Mouse (Mus musculus): Measurements from ENCODE around the gene Fitm1. TPM values are rescaled to one million over a fixed set of nuclear protein-coding genes. Genes with fewer than 3 reads are reported as not detected.

Fitm1 gene
- total RNA-seq, 2 experiments from 2014 or later: not detected

GRCm38 (mm10) chr14:55592226-55592625, 16.8 kb downstream of the Fitm1 start:
- no peak for DNase-seq (ENCODE audit: low spot score in 2 of 2)

GRCm38 (mm10) chr14:55596036-55596690, 20.7 kb downstream of the Fitm1 start:
- DNase-seq (ENCODE audit: low spot score in 2 of 2): peak; percentile 44 to 53

DNA sequence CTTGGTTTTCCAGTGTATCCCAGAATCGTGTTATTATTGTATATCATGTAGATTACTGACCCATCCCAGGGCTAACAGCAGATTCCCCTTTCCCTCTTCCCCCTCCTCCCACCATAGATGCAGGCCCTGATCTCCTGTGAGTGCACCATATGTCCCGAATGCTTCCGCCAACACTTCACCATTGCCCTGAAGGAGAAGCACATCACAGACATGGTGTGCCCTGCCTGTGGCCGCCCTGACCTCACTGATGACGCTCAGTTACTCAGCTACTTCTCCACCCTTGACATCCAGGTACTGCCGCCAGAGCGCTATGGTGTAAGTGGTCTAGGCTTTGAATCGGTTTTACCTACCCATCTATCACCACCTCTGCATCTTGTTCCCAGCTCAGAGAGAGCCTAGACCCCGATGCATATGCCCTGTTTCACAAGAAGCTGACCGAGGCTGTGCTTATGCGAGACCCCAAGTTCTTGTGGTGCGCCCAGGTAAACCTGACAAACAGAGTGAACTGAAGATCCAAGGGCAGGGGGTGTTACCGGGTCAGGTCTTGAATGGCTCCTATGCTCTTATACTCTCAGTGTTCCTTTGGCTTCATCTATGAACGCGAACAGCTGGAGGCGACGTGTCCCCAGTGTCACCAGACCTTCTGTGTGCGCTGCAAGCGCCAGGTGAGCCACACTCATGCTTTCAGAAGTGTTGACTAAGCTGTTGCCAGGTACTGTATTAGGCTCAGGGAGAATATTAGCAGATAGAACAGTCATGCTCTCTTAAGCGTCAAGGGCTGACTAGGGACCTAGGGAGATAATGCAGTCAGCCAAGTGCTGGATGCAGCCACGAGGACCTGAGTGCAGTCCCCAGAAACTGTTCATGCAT, 23.3 kb downstream of the Fitm1 start:
- no peak for DNase-seq (ENCODE audit: low spot score in 2 of 2)

DNA sequence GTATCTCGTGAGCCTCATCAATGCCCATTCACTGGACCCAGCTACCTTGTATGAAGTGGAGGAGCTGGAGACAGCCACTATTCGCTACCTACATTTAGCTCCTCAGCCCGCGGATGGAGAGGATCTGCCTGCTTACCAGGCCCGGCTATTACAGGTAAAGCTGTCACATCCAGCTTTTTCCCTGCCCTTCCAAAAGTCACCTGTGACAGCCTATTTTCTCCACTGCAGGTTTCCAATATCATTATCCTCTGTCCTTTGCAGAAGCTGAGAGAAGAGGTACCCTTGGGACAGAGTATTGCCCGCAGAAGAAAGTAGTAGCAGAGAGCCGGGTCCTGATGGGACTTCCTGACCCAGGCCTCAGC, 27.8 kb downstream of the Fitm1 start, which contains the start of gene Irf9:
TSS of gene Irf9 (plus strand) at position 301 of the 362 bp plus-strand sequence.
- no peak for DNase-seq (ENCODE audit: low spot score in 2 of 2)

DNA sequence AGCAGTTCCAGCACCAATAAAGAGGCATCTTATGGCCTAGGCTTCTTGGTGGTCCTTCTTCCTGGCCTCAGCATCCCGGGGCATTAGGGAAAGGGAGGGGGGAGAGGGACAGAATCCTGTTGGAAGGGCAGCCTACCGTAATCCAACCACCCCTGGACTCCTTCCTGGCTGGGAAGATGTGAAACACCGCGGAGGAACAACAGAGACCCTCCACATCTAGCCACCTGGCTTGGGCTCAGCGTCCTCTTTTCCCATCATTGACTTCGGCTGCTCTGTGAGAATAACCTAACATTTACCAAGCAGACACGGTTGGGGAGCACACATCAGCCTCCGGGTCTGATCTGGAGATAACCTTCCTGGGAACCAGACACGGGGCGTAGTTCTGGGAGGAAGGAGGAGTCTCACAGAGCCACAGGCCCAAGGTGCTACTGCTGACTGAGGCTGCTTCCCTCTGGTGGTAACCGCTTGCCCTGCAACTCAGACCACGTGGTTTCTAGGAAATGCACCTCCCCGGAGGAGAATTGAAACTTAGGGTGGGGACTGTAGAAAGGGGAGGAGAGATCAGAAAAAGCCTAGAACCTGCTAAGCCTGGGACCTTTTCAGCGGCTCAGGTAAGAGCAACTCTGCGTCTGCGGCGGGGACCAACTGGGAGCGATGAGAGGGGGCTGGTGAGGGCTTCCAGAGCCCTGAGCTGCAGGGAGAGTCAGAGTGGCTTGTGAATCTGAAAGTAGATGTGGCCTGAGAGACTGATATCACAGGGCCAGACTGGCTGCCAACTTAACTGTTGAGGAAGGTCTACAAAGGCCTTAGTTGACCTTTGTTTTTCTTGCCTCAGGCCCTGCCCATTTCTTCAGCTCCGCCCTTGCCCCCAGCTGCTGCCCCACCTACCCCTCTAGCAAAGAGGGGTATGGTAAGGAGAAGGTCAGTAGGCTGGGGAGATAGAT, 28.5 kb downstream of the Fitm1 start:
- DNase-seq (ENCODE audit: low spot score in 2 of 2): peak; percentile 80 to 90

- DNase-seq (ENCODE audit: low spot score in 2 of 2): no peak
Observed at GRCm38 (mm10) chr14:55604823-55605222, 29.4 kb downstream of the Fitm1 start.

DNA sequence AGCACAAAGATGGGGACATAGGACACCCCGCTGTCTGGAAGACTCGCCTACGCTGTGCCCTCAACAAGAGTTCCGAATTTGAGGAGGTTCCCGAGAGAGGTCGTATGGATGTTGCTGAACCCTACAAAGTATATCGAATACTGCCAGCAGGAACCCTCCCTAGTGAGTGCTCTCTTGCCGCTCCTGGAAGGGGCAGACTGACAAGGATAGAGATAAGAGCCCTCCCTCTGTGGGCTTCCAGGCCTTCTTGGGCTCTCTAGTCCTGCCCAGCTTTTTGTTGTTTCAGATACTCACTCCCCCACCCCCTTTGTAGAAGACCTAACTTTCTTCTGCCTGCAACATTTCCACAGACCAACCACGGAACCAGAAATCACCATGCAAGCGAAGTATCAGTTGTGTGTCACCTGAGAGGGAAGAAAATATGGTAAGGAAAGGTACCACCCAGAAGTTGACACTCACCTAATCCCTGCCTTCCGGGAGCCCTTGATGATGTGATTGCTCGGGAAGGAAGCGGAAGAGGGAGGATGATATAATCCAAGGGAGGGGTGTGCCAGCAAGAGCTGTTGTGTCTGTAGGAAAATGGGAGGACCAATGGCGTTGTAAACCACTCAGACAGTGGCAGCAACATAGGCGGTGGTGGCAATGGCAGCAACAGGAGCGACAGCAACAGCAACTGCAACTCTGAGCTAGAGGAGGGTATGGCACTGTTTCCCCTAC, 30.5 kb downstream of the Fitm1 start:
- no peak for DNase-seq (ENCODE audit: low spot score in 2 of 2)

DNA sequence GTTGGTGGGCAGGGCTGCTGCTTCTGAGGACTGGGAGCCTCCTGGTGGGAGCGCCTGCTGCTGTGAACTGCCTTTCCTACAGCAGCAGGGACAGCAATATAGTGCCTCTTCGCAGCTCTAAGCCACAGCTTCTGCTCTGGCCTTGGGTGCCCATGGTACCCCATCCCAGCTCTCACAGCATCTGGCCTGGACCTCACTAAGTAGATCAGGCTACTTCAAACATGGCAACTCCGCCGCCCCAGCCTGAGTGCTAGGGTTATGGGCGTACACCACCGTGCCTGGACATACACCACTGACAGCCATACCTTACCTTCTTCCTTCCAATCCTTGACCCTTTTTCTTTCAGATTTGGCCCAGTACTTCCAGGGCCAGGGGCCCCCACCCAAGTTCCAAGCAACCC, 32.9 kb downstream of the Fitm1 start:
- no peak for DNase-seq (ENCODE audit: low spot score in 2 of 2)

GRCm38 (mm10) chr14:55613346-55613745, 37.9 kb downstream of the Fitm1 start:
- DNase-seq (ENCODE audit: low spot score in 2 of 2): no peak

DNA sequence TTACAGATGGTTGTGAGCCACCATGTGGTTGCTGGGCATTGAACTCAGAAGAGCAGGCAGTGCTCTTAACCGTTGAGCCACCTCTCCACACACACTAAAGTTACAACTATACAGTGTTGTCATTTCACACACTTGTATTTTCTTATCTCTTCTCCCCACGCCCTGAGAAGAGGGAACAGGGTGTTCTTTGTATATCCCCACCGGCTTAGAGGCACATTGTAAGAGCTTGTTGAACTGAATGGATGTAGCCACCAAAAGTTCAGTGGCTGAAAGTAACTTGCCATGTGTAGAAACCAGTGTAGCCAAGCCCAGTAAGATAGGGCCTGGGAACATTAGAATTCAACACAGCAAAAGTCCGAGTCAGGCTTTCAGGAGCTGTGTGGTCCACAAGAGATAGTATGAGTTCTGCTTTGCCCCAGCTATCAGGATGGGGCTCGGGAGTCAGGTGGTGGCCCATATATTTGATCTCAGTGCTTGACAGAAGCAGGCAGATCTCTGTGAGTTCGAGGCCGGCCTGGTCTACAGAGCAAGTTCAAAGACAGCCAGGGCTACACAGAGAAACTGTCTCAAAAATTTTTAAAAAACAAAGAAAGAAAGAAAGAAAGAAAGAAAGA, 39.3 kb downstream of the Fitm1 start:
- DNase-seq (ENCODE audit: low spot score in 2 of 2): no peak

DNA sequence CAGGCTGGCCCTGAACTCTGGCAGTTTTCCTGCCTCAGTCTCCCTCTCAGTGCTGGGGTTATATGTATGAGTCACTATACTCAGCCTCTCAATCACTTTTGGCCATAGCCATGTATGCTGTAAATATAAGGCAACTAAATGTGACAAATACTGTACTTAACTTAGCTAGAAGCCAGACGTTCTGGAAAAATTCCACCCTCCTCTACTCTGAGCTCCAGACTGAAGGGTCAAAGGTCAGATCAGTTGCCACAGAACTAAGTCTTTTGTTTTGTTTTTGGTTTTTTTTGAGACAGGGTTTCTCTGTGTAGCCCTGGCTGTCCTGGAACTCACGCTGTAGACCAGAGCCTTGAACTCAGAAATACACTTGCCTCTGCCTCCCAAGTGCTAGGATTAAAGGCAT, 40.5 kb downstream of the Fitm1 start:
- no peak for DNase-seq (ENCODE audit: low spot score in 2 of 2)

GRCm38 (mm10) chr14:55616844-55617243, 41.4 kb downstream of the Fitm1 start:
- DNase-seq (ENCODE audit: low spot score in 2 of 2): no peak

- DNase-seq (ENCODE audit: low spot score in 2 of 2): no peak
Observed at GRCm38 (mm10) chr14:55617822-55618221, 42.4 kb downstream of the Fitm1 start, which contains the start of gene Rec8. TSS of gene Rec8 (plus strand) at chr14:55618037.

DNA sequence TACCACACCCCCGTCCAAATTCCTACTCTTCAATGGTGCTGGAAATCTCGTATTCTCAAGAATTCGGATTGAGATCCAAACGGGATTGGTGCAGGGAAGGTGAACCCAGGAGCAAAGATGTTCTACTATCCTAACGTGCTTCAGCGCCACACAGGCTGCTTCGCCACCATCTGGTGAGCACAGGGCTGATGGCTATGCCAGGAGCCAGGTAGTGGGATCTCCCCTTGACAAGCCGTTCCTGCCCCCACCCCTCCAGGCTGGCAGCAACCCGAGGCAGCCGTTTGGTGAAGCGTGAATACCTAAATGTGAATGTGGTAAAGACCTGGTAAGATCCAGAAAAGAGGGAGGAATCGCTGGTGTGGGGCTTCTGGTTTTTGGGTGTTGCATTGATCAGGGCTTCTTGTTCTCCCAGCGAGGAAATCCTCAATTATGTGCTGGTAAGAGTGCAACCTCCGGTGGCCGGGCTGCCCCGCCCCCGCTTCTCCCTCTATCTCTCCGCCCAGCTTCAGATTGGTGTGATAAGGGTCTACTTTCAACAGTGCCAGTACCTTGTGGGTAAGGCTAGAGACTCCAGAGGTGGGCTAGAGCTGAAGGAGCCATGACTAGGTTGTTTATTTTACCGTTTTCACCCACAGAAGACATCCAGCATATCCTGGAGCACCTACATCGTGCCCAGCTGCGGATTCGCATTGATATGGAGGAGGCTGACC, 43.2 kb downstream of the Fitm1 start:
- no peak for DNase-seq (ENCODE audit: low spot score in 2 of 2)

Other genes with a start within 250 kb of the Fitm1 start
- gene Dhrs4, start 96.9 kb upstream of the Fitm1 start, total RNA-seq (2021): 10 to 100 TPM; 20.2 to 22.1 TPM
- 10 to 100 TPM; 46.8 to 50.8 TPM for gene Carmil3, start 85.0 kb upstream of the Fitm1 start, total RNA-seq (2021)
- gene Cpne6, start 65.2 kb upstream of the Fitm1 start, total RNA-seq (2021): 100 to 1,000 TPM; 653 to 657 TPM
- 1 to 10 TPM; 1.7 to 2.2 TPM for gene Nrl, start 50.6 kb upstream of the Fitm1 start, total RNA-seq (2021)
- gene Pck2, start 35.4 kb upstream of the Fitm1 start, total RNA-seq (2021): 10 to 100 TPM; 50.9 to 54.2 TPM
- gene Dcaf11, start 15.6 kb upstream of the Fitm1 start, total RNA-seq (2021): 10 to 100 TPM; 72.2 to 83.8 TPM
- gene A730061H03Rik, start 15.2 kb upstream of the Fitm1 start, total RNA-seq (2021): 1 to 10 TPM in 1 of 2 experiments, under 1 TPM in 1; 0.79 to 1.6 TPM
- gene Psme1, start 2.5 kb downstream of the Fitm1 start, total RNA-seq (2021): 10 to 100 TPM; 54.0 to 56.6 TPM
- 10 to 100 TPM; 43.3 to 49.5 TPM for gene Emc9, start 9.7 kb downstream of the Fitm1 start, total RNA-seq (2021)
- gene Psme2, start 15.5 kb downstream of the Fitm1 start, total RNA-seq (2021): 10 to 100 TPM; 53.7 to 57.4 TPM
- 10 to 100 TPM; 38.0 to 43.0 TPM for gene Rnf31, start 16.1 kb downstream of the Fitm1 start, total RNA-seq (2021)
- gene Irf9, start 28.0 kb downstream of the Fitm1 start, total RNA-seq (2021): 10 to 100 TPM; 10.9 to 13.3 TPM
- gene Rec8, start 42.4 kb downstream of the Fitm1 start, total RNA-seq (2021): 1 to 10 TPM; 1.4 to 1.8 TPM
- 100 to 1,000 TPM; 119 to 128 TPM for gene Ipo4, start 60.3 kb downstream of the Fitm1 start, total RNA-seq (2021)
- gene Gm49378, start 62.3 kb downstream of the Fitm1 start, total RNA-seq (2021): 1 to 10 TPM; 2.7 to 3.8 TPM
- 10 to 100 TPM; 39.6 to 40.8 TPM for gene Tm9sf1, start 68.2 kb downstream of the Fitm1 start, total RNA-seq (2021)
- 1 to 10 TPM in 1 of 2 experiments, under 1 TPM in 1; 0.79 to 1.2 TPM for gene Tssk4, start 74.6 kb downstream of the Fitm1 start, total RNA-seq (2021)
- gene Mdp1, start 84.9 kb downstream of the Fitm1 start, total RNA-seq (2021): 10 to 100 TPM; 45.5 to 52.3 TPM
- gene Gmpr2, start 96.3 kb downstream of the Fitm1 start, total RNA-seq (2021): 10 to 100 TPM; 23.3 to 26.4 TPM
- gene Nedd8, start 96.5 kb downstream of the Fitm1 start, total RNA-seq (2021): 100 to 1,000 TPM; 294 to 304 TPM
- gene Tinf2, start 106.2 kb downstream of the Fitm1 start, total RNA-seq (2021): 10 to 100 TPM; 12.3 to 15.2 TPM
- not detected for gene Tgm1, start 138.3 kb downstream of the Fitm1 start, total RNA-seq (2021)
- gene Rabggta, start 146.6 kb downstream of the Fitm1 start, total RNA-seq (2021): 10 to 100 TPM; 43.7 to 45.7 TPM
- gene Dhrs1, start 170.1 kb downstream of the Fitm1 start, total RNA-seq (2021): 10 to 100 TPM; 83.2 to 98.7 TPM
- 10 to 100 TPM; 11.7 to 14.5 TPM for gene Nop9, start 170.1 kb downstream of the Fitm1 start, total RNA-seq (2021)
- gene Cideb, start 182.8 kb downstream of the Fitm1 start, total RNA-seq (2021): 1 to 10 TPM; 1.7 to 2.2 TPM
- under 1 TPM; 0.12 to 0.13 TPM for gene Ltb4r2, start 185.8 kb downstream of the Fitm1 start, total RNA-seq (2021)
- gene Ltb4r1, start 190.3 kb downstream of the Fitm1 start, total RNA-seq (2021): under 1 TPM in 1 of 2 experiments, not detected in 1; 0.45 TPM
- 1 to 10 TPM; 3.1 to 4.4 TPM for gene Adcy4, start 208.5 kb downstream of the Fitm1 start, total RNA-seq (2021)
- 1 to 10 TPM in 1 of 2 experiments, under 1 TPM in 1; 0.52 to 1.1 TPM for gene Ripk3, start 213.2 kb downstream of the Fitm1 start, total RNA-seq (2021)
- gene Nfatc4, start 247.5 kb downstream of the Fitm1 start, total RNA-seq (2021): 1 to 10 TPM; 1.4 to 2.3 TPM